Mouse (Mus musculus): ENCODE measurements at regions not wholly inside any gene's neighbourhood (a gene's known extent, or its start where the extent isn't known, plus 50 kb on each side); places are given as distances from the start of the nearest gene placed in this dataset.

- TF ChIP-seq EP300 (optimal IDR thresholded peaks at IDR 0.05) (no peak), CTCF (IDR thresholded peaks at IDR 0.05; ENCODE audit: low read depth) (no peak)
These were observed 290.9 kb upstream of the Id2 start for GRCm38 (mm10) chr12:25387791-25388280.

All from stomach, postnatal 0 days (tissue).